ENCODE assay signal across 9 mouse cellular contexts in genomic region chr14:25533010-25533409, GRCm38 (mm10).
DNase-seq lines count a peak whose midpoint lies in the region; ATAC-seq and TF ChIP-seq lines count a peak whose summit lies in the region.
"Had no signal": no experiment of that assay in that cellular context is flagged by ENCODE, and none has a peak within 500 bp of the region (broad histone marks: within the 10 kb centered on the region; RNA-seq: fewer than 3 reads in every experiment).

No protein-coding gene starts in this region.

- peak overlapping the region; percentile 59; the same call in 1 of the 2 replicates for H3K27ac ChIP-seq in intestine, embryonic 14.5 days (ENCODE audit: low read depth)
- no peak overlapping the region for H3K27ac ChIP-seq in intestine, postnatal 0 days (ENCODE audit: low read depth, low read length)
- H3K27ac ChIP-seq in heart, postnatal 0 days (ENCODE audit: low read depth): peak overlapping the region; percentile 69
- peak overlapping the region; percentile 52 for H3K27ac ChIP-seq in lung, postnatal 0 days (ENCODE audit: low read length)
- no peak overlapping the region for H3K27ac ChIP-seq in neural tube, embryonic 15.5 days (replicated peaks)

- in situ Hi-C loops in Patski (cut with MboI; ENCODE audit: low pct_unique_long_range_greater_than_20kb): no loop called here

- H3K36me3 ChIP-seq in intestine, embryonic 14.5 days (ENCODE audit: control insufficient read depth, insufficient read depth, low read length): peaks cover 21% of the 10 kb centered on the region
- peaks cover 20% of the 10 kb centered on the region; the same call in 1 of the 2 replicates for H3K36me3 ChIP-seq in intestine, postnatal 0 days (ENCODE audit: control insufficient read depth, insufficient read depth)
- peaks cover 17% of the 10 kb centered on the region; the same call in 1 of the 2 replicates for H3K36me3 ChIP-seq in heart, postnatal 0 days (replicated peaks; ENCODE audit: control insufficient read depth, insufficient read depth, low read length)
- peaks cover 8% of the 10 kb centered on the region; the same call in 1 of the 2 replicates for H3K36me3 ChIP-seq in lung, postnatal 0 days (ENCODE audit: insufficient read depth, low read length)
- peaks cover 12% of the 10 kb centered on the region; the same call in 1 of the 2 replicates for H3K36me3 ChIP-seq in neural tube, embryonic 15.5 days

- peak; percentile 47 for ATAC-seq in intestine, embryonic 14.5 days (replicated peaks; ENCODE audit: low FRiP score, low TSS enrichment, low read depth)
- ATAC-seq in intestine, postnatal 0 days: no peak
- peak; percentile 86 for ATAC-seq in Patski
- ATAC-seq in heart, postnatal 0 days (ENCODE audit: insufficient read depth, low read depth): no peak
- peak; percentile 80 for ATAC-seq in lung, postnatal 0 days
- no peak for ATAC-seq in neural tube, embryonic 15.5 days (ENCODE audit: low FRiP score)

- POLR2A ChIA-PET in Patski (lab: Charles Lee): interaction anchor here (0.6 to 1.1 kb wide), 2 partner anchors 8 to 81 kb away, joined by 3 read pairs; no protein-coding TSS in a partner anchor

- no peaks in the 10 kb centered on the region for H3K9me3 ChIP-seq in intestine, embryonic 14.5 days (ENCODE audit: control insufficient read depth, low read length)
- H3K9me3 ChIP-seq in intestine, postnatal 0 days (ENCODE audit: control insufficient read depth): no peaks in the 10 kb centered on the region
- H3K9me3 ChIP-seq in heart, postnatal 0 days (replicated peaks; ENCODE audit: control insufficient read depth, low read length): no peaks in the 10 kb centered on the region
- no peaks in the 10 kb centered on the region for H3K9me3 ChIP-seq in lung, postnatal 0 days (ENCODE audit: low read length)
- H3K9me3 ChIP-seq in neural tube, embryonic 15.5 days (replicated peaks): no peaks in the 10 kb centered on the region

- CTCF ChIA-PET in Patski (lab: Charles Lee): interaction anchor here (0.9 to 2.4 kb wide), 3 partner anchors 8 to 33 kb away, joined by 3 to 7 read pairs (median 4); no protein-coding TSS in a partner anchor

- DNase-seq in intestine, embryonic 14.5 days (ENCODE audit: low spot score): no peak
- peak; percentile 87 for DNase-seq in Patski (ENCODE audit: low read depth, low spot score)
- no peak for DNase-seq in heart, postnatal 0 days (ENCODE audit: low spot score)
- DNase-seq in lung, postnatal 0 days (ENCODE audit: low spot score): peak; percentile 71
- no peak for DNase-seq in left cerebral cortex, adult 18-20 months (ENCODE audit: low spot score in 2 of 2)
- DNase-seq: cerebellum, adult 2 months; layer of hippocampus, adult 9-11 months had no signal

- no peaks in the 10 kb centered on the region for H3K27me3 ChIP-seq in intestine, embryonic 14.5 days (replicated peaks; ENCODE audit: control insufficient read depth, insufficient read depth, low read length)
- H3K27me3 ChIP-seq in intestine, postnatal 0 days (replicated peaks; ENCODE audit: control insufficient read depth, insufficient read depth, low read length): no peaks in the 10 kb centered on the region
- H3K27me3 ChIP-seq in Patski: no peaks in the 10 kb centered on the region
- H3K27me3 ChIP-seq in heart, postnatal 0 days (ENCODE audit: control insufficient read depth, insufficient read depth, low read length): no peaks in the 10 kb centered on the region
- no peaks in the 10 kb centered on the region for H3K27me3 ChIP-seq in lung, postnatal 0 days (replicated peaks; ENCODE audit: insufficient read depth, low read length)
- H3K27me3 ChIP-seq in neural tube, embryonic 15.5 days (replicated peaks): no peaks in the 10 kb centered on the region

- no peak for TF ChIP-seq EP300 in heart, postnatal 0 days (IDR thresholded peaks at IDR 0.05; ENCODE audit: low read depth)
- peak; percentile 87 for TF ChIP-seq EP300 in lung, postnatal 0 days (IDR thresholded peaks at IDR 0.05)

- no peak overlapping the region for H3K4me3 ChIP-seq in intestine, embryonic 14.5 days (ENCODE audit: low read depth, low read length)
- H3K4me3 ChIP-seq in intestine, postnatal 0 days (ENCODE audit: low read depth, low read length): no peak overlapping the region
- H3K4me3 ChIP-seq in heart, postnatal 0 days (ENCODE audit: low read depth, low read length): no peak overlapping the region
- no peak overlapping the region for H3K4me3 ChIP-seq in lung, postnatal 0 days (ENCODE audit: low read depth, low read length)
- no peak overlapping the region for H3K4me3 ChIP-seq in neural tube, embryonic 15.5 days (replicated peaks)

- WGBS in intestine, embryonic 14.5 days: 19% methylated on average over 3 of the region's 3 CpGs
- WGBS in intestine, postnatal 0 days: 23% methylated on average over 3 of the region's 3 CpGs
- 18% methylated on average over 3 of the region's 3 CpGs for WGBS in heart, postnatal 0 days
- WGBS in lung, postnatal 0 days: 24% methylated on average over 3 of the region's 3 CpGs
- WGBS in neural tube, embryonic 15.5 days: 75% methylated on average over 3 of the region's 3 CpGs

- TF ChIP-seq CTCF in intestine, postnatal 0 days (IDR thresholded peaks at IDR 0.05; ENCODE audit: low read depth): no peak
- no peak for TF ChIP-seq CTCF in Patski (IDR thresholded peaks at IDR 0.05)
- no peak for TF ChIP-seq CTCF in heart, postnatal 0 days (IDR thresholded peaks at IDR 0.05; ENCODE audit: low read depth)
- TF ChIP-seq CTCF in lung, postnatal 0 days (IDR thresholded peaks at IDR 0.05): no peak

- no peak overlapping the region for H3K9ac ChIP-seq in intestine, embryonic 14.5 days (ENCODE audit: low read length)
- H3K9ac ChIP-seq in intestine, postnatal 0 days (ENCODE audit: low read depth, low read length): no peak overlapping the region
- H3K9ac ChIP-seq in heart, postnatal 0 days (replicated peaks; ENCODE audit: low read depth, low read length): peak overlapping the region; percentile 12; the same call in 1 of the 2 replicates
- H3K9ac ChIP-seq in lung, postnatal 0 days (replicated peaks; ENCODE audit: low read depth): no peak overlapping the region
- no peak overlapping the region for H3K9ac ChIP-seq in neural tube, embryonic 15.5 days (replicated peaks)

- H3K4me2 ChIP-seq in intestine, embryonic 14.5 days (ENCODE audit: low read length): no peak overlapping the region
- no peak overlapping the region for H3K4me2 ChIP-seq in intestine, postnatal 0 days (replicated peaks; ENCODE audit: low read depth)
- H3K4me2 ChIP-seq in heart, postnatal 0 days (ENCODE audit: low read depth, low read length): no peak overlapping the region
- H3K4me2 ChIP-seq in lung, postnatal 0 days (replicated peaks; ENCODE audit: low read depth, low read length): no peak overlapping the region
- H3K4me2 ChIP-seq in neural tube, embryonic 15.5 days: no peak overlapping the region

- peaks cover 36% of the 10 kb centered on the region for H3K4me1 ChIP-seq in intestine, embryonic 14.5 days (replicated peaks; ENCODE audit: control insufficient read depth, insufficient read depth, low read length)
- H3K4me1 ChIP-seq in intestine, postnatal 0 days (replicated peaks; ENCODE audit: control insufficient read depth, insufficient read depth, low read length): peaks cover 8% of the 10 kb centered on the region
- peaks cover 34% of the 10 kb centered on the region for H3K4me1 ChIP-seq in heart, postnatal 0 days (ENCODE audit: control insufficient read depth, insufficient read depth)
- peaks cover 25% of the 10 kb centered on the region for H3K4me1 ChIP-seq in lung, postnatal 0 days (ENCODE audit: insufficient read depth, low read depth, low read length)
- peaks cover 36% of the 10 kb centered on the region for H3K4me1 ChIP-seq in neural tube, embryonic 15.5 days

Comparison
In these comparisons a context has a peak if more than half of its experiments do, and no peak if none do; other contexts are left out.
1. ATAC-seq: peak in intestine, embryonic 14.5 days (single experiment), Patski (single experiment) and lung, postnatal 0 days (single experiment); none in intestine, postnatal 0 days (single experiment), heart, postnatal 0 days (single experiment) and neural tube, embryonic 15.5 days (single experiment).
2. H3K27ac ChIP-seq: peak in intestine, embryonic 14.5 days (single experiment), heart, postnatal 0 days (single experiment) and lung, postnatal 0 days (single experiment); none in intestine, postnatal 0 days (single experiment) and neural tube, embryonic 15.5 days (single experiment).
3. DNase-seq: peak in Patski (single experiment) and lung, postnatal 0 days (single experiment); none in intestine, embryonic 14.5 days (single experiment), heart, postnatal 0 days (single experiment) and left cerebral cortex, adult 18-20 months (0 of 2).